Mouse (Mus musculus) midbrain, embryonic 12.5 days (tissue): ENCODE results near the gene Sf3a3. TPM values are rescaled to one million over a fixed set of nuclear protein-coding genes. Genes with fewer than 3 reads are reported as not detected.
A peak's percentile ranks its signal among the peaks of the same experiment; 100 is the strongest.

Experiments used
- ATAC-seq: fragments of 200-750 bp; cut with Nextera tagmentation; 2 replicates; pipeline ENCODE4 v1.8.0; 2017; ENCODE audit warnings: low read depth, moderate TSS enrichment, moderate library complexity; ENCODE audit not compliant: low FRiP score
- H3K27ac ChIP-seq: fragments of 300-500 bp; sonication (generic); replicated peaks from 2 replicates; pipeline ENCODE4 v1.5.1; 2016; ENCODE audit warnings: mild to moderate bottlenecking
- H3K27me3 ChIP-seq: fragments of 300-500 bp; sonication (generic); 2 replicates; pipeline ENCODE4 v1.6.1; 2016; ENCODE audit warnings: mild to moderate bottlenecking
- H3K36me3 ChIP-seq: fragments of 300-500 bp; sonication (generic); 2 replicates; pipeline ENCODE4 v1.6.1; 2016
- H3K4me1 ChIP-seq: fragments of 300-500 bp; sonication (generic); 2 replicates; pipeline ENCODE4 v1.6.1; 2016
- H3K4me2 ChIP-seq: fragments of 300-500 bp; sonication (generic); replicated peaks from 2 replicates; pipeline ENCODE4 v1.6.1; 2016; ENCODE audit warnings: mild to moderate bottlenecking, moderate library complexity
- H3K4me3 ChIP-seq: fragments of 300-500 bp; sonication (generic); 2 replicates; pipeline ENCODE4 v1.5.1; 2016; ENCODE audit warnings: mild to moderate bottlenecking
- H3K9ac ChIP-seq: fragments of 300-500 bp; sonication (generic); replicated peaks from 2 replicates; pipeline ENCODE4 v1.6.1; 2016; ENCODE audit warnings: mild to moderate bottlenecking, moderate library complexity
- H3K9me3 ChIP-seq: fragments of 300-500 bp; sonication (generic); 2 replicates; pipeline ENCODE4 v1.6.1; 2016; ENCODE audit warnings: mild to moderate bottlenecking
- WGBS: fragments of 180-500 bp; shearing (Covaris S2); methylation state at CpG from one replicate; pipeline ENCODE4 v1.1.7; 2016; 5-methylcytosine and 5-hydroxymethylcytosine counted together
- polyA plus RNA-seq: library from polyadenylated mRNA; unstranded; fragments of >200 nt; fragmentation: Nextera tagmentation; extraction: Ambion mirVana; gene quantifications from 2 replicates; pipeline ENCODE4 v1.2.1, GENCODE M21; 2016

Gene Sf3a3
- polyA plus RNA-seq, 1 experiment from 2014 or later: 195 TPM

DNA sequence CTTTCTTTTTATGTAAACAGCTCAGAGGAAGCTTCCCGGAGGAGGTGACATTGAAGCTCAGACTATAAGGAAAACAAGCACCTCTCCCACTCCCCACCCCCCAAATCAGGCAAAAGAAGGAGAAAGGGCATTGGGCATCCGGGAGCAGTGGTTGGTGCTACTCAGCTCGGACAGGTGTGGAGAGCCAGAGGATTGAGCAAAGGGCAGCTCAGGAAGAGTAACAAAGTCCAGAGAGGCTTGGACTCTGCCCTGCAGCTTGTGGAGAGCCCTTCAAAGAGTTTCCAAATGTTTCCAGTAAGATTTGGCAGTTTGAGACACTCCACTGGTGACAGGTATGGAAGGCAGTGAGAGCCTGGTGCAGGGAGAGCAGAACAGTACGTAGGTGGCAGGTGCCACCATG is 33.3 kb downstream of the Sf3a3 start:
- ATAC-seq: no peak
- peaks cover 16% of the 10 kb centered on the region for H3K4me1 ChIP-seq
- WGBS: 62% methylated on average over 4 of the region's 4 CpGs

DNA sequence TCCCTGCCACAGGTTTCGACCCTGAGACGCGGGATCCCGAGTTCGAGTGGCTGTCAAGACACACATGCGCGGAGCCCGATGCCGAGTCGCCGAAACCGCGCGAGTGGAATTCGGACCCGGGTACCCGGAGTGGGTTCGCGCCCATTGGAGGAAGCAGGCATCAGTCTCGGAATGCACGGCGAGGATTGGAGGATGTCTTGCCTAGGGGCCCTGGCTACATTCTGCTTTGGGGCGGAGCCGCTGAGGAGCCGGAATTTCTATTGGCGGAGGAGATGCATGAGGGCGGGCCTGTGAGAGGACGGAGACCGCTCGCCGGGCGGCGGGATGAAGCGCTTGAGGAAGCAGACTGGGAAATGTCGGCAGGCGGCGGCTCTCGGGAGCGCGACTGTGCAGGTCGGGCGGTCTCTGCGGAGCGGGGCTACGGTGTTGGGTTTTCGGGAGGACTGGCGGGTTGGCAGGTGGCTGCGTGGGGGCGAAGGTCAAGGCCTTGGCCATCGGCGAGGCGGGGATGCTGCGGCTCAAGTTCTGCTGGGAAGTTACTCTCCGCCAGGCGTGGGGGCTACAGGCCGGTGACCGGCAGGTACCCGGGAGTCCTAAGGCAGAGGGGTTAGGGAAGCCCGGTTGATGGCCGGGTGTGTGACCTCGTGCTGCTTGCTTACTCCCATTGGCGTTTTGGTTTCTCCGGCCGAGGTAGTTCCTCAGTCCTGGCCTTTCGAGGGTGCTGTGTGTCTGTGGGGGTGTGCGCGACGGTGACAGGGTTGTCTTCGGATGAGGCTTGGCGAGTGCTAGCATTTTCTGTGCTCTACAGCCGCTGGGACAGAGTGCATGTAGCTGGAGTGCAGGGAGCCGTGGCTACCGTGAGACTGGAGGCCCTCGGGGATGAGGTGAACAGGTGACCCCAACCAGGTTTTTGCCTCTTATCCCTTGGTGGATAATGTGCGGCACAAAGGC is 37.0 kb downstream of the Sf3a3 start:
- Histone ChIP-seq H3K36me3 (no peaks in the 10 kb centered on the region; the same call in 1 of the 2 replicates), H3K4me1 (peaks cover 16% of the 10 kb centered on the region), H3K9ac (peak overlapping the region; percentile 77), H3K27ac (no peak overlapping the region), H3K9me3 (no peaks in the 10 kb centered on the region), H3K27me3 (peaks cover 14% of the 10 kb centered on the region), H3K4me2 (peak overlapping the region; percentile 92), H3K4me3 (peak overlapping the region; percentile 74)
- peak; percentile 99 for ATAC-seq
- under 1% methylated on average over 75 of the region's 75 CpGs for WGBS

More for the DNA sequence above, 33.3 kb downstream of the Sf3a3 start:
- H3K27ac ChIP-seq: no peak overlapping the region
- no peaks in the 10 kb centered on the region for H3K9me3 ChIP-seq
- H3K4me3 ChIP-seq: no peak overlapping the region
- peaks cover 8% of the 10 kb centered on the region for H3K36me3 ChIP-seq
- no peak overlapping the region for H3K4me2 ChIP-seq
- H3K27me3 ChIP-seq: peaks cover 14% of the 10 kb centered on the region
- H3K9ac ChIP-seq: no peak overlapping the region

DNA sequence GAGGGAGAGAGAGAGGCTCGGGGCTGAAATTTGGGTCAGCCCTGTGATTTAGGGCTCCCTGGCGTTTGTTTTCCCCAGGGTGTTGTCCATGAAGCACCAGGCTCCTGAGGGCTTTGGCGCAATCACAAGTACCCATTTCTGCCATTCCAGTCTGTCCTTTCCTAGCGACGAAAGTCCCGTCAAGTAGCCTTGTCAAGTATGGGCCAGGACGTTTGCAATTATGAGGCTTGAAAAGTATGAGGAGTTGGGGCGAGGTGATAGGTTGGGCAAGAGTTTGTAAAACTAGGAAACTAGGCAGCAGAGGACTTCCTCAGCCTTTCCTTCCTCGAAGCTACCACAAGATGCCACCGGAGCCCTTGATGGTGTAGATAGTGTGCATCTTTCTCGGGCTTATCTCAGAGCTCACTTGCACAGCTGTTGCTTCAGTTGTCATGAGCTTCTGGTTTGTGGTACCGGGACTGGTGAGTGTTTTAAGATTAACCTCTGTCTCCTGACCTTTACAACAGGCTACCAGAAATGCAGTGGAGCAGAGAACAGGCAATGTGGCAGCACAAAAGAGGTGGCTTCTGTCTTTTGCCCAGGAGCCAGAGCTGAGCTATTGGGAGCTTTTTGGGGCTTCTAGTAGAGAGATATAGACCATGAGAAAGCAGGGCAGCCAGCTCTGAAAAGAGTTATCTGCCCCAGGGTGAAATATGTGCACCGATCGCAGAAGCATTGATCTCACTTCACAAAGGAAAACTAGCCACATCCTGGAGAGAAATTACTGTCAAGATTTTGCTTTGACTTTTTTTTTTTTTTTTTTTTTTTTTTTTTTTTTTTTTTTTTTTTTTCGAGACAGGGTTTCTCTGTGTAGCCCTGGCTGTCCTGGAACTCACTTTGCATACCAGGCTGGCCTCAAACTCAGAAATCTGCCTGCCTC is 38.0 kb downstream of the Sf3a3 start:
- peak overlapping the region; percentile 74 for H3K4me3 ChIP-seq
- 12% methylated on average over 15 of the region's 15 CpGs for WGBS
- H3K27ac ChIP-seq: no peak overlapping the region
- H3K9ac ChIP-seq: peak overlapping the region; percentile 77
- H3K4me1 ChIP-seq: peaks cover 16% of the 10 kb centered on the region
- no peaks in the 10 kb centered on the region for H3K9me3 ChIP-seq
- ATAC-seq: no peak
- no peaks in the 10 kb centered on the region; the same call in 1 of the 2 replicates for H3K36me3 ChIP-seq
- peak overlapping the region; percentile 92 for H3K4me2 ChIP-seq
- peaks cover 14% of the 10 kb centered on the region for H3K27me3 ChIP-seq

DNA sequence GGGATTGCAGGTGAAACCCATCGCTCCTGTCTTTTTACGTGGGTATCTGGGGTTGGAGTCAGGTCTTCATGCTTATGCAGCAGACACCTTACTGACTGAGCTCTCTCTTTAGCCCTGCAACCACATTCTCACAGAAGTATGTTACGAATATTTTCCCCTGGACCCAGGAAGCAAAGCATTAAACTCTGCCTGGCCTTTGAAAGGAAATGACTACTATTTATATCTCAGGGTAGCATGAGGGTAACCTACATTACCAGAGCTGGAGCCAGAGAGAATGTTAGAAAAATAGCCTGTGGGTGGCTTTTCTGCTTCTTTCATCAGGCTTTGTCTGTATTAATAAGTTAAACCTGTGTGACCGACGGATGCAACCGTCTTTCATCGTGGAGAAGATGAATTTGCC is 41.0 kb downstream of the Sf3a3 start:
- no peaks in the 10 kb centered on the region for H3K9me3 ChIP-seq
- WGBS: 76% methylated on average over 7 of the region's 7 CpGs
- H3K27ac ChIP-seq: no peak overlapping the region
- no peak for ATAC-seq
- no peak overlapping the region for H3K9ac ChIP-seq
- H3K36me3 ChIP-seq: 0 out of 2 replicates have a peak, but pooled peaks cover 6% of the 10 kb centered on the region
- peaks cover 14% of the 10 kb centered on the region for H3K4me1 ChIP-seq
- peaks cover 3% of the 10 kb centered on the region; the same call in 1 of the 2 replicates for H3K27me3 ChIP-seq
- H3K4me2 ChIP-seq: no peak overlapping the region
- no peak overlapping the region for H3K4me3 ChIP-seq

DNA sequence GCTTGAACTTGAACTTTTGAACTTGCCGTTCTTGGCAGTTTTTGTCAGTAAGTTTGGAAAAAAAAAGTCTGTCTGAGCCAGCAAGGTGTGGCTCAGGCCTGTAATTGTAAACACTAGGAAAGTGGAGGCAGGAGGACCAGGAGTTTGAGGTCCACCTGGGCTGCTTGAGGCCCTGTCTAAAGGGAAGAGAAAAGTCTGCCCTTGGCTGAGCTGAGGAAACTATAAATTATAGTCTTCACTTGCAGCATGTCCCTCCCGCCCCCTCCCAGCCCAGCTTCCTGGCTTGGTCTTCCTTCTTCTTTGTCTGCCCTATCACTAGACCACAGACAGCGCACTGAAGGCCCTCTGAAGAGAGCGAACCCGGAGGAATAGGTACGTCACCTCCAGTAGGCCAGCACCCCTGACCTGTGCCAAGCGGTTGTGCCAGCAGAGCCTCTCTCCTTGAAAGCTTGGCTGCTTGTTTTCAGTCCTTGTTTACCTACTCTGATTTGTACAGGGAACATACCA is 44.8 kb downstream of the Sf3a3 start:
- no peaks in the 10 kb centered on the region for H3K4me1 ChIP-seq
- 93% methylated on average over 7 of the region's 7 CpGs for WGBS
- no peaks in the 10 kb centered on the region for H3K9me3 ChIP-seq
- no peak overlapping the region for H3K4me3 ChIP-seq
- no peak overlapping the region for H3K4me2 ChIP-seq
- no peak overlapping the region for H3K9ac ChIP-seq
- H3K27ac ChIP-seq: no peak overlapping the region
- H3K27me3 ChIP-seq: no peaks in the 10 kb centered on the region
- 0 out of 2 replicates have a peak, but pooled peaks cover 6% of the 10 kb centered on the region for H3K36me3 ChIP-seq
- ATAC-seq: no peak

DNA sequence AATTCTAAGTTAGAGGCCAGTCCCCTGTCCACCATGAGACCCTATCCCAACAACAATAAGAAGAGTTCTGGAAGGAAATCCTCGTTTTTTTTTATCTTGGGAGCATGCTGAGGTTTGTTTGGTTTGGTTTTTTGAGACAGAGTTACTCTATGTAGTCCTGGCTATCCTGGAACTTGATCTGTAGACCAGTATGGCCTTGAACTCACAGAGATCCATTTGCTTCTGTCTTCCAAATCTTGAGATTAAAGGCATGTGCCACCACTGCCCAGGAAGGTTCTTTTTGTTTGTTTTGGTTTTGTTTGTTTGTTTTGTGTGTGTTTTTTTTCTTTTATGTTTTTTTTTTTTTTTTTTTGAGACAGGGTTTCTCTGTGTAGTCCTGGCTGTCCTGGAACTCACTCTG is 46.6 kb downstream of the Sf3a3 start:
- 61% methylated on average over 1 of the region's 1 CpGs for WGBS
- no peak overlapping the region for H3K9ac ChIP-seq

DNA sequence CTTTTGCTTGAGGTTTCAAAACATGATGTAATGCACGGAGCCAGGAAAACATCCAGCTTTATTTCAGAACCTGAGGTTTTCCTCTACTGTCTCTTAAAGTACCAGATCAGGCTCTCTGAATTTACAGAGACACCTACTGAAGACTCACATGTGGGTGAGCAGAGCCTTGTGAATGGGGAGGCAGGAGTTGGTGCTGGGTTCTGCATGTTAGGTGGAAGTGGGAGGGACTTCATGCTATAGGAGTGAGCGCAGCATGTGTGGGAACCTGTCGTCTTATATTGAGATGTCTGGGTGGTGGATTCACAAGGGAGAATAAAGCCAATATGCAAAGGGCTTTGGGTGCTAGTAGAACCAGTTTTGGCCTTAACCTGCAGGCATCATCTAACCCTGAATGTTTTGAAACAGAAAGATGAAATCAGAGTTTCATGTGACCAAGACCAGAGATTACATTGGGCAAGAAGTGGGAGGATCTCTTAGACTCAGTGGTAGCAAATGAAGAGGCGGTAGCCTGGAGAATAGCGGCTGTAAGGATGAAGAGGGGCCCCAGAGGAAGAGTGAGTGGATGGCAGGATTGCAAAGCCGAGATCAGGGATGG is 48.4 kb downstream of the Sf3a3 start:
- no peak overlapping the region for H3K27ac ChIP-seq
- H3K36me3 ChIP-seq: 0 out of 2 replicates have a peak, but pooled peaks cover 6% of the 10 kb centered on the region
- 90% methylated on average over 6 of the region's 6 CpGs for WGBS
- H3K9me3 ChIP-seq: no peaks in the 10 kb centered on the region
- no peak for ATAC-seq
- H3K4me2 ChIP-seq: no peak overlapping the region
- no peak overlapping the region for H3K9ac ChIP-seq
- no peaks in the 10 kb centered on the region for H3K27me3 ChIP-seq
- no peak overlapping the region for H3K4me3 ChIP-seq
- H3K4me1 ChIP-seq: no peaks in the 10 kb centered on the region

More for the DNA sequence above, 46.6 kb downstream of the Sf3a3 start:
- no peak for ATAC-seq
- Histone ChIP-seq H3K36me3 (0 out of 2 replicates have a peak, but pooled peaks cover 6% of the 10 kb centered on the region), H3K9me3 (no peaks in the 10 kb centered on the region), H3K27ac (no peak overlapping the region), H3K4me1 (no peaks in the 10 kb centered on the region), H3K4me3 (no peak overlapping the region), H3K27me3 (no peaks in the 10 kb centered on the region), H3K4me2 (no peak overlapping the region)

DNA sequence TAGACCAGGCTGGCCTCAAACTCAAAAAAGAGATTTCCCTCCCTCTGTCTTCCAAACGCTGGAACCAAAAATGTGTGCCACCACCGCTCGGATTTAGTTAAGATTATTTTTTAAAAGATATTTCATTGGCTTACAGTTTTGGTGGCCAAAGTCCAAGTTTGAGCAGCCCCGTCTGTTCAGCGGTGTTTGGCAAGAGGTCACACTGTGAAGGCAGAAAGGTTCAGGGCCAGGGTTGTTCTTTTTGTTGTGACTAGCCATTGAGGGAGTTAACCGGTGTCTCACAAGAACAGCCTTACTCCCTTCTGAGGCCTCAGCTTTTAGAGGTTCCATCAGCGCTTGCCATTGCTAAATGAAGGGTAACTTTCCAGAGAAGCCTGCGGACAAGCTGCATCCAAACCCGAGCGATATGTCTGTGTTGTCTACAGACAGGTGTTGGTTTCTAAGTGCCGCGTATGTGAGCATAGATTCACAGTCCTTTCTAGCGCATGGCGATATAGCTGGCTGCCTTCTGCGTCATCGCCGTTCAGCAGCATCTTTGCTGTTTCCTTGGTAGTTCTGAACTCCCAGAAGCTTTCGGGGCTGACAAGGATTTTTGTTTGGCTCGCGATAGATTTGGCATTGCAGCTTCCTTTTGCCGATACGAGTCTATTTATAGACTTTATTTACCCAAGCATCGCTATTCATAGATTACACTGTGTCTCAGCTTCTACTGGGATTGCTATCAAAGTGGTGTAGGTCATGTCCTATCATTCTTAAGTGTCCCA is 51.4 kb downstream of the Sf3a3 start:
- 93% methylated on average over 23 of the region's 23 CpGs for WGBS
- no peak overlapping the region for H3K9ac ChIP-seq

DNA sequence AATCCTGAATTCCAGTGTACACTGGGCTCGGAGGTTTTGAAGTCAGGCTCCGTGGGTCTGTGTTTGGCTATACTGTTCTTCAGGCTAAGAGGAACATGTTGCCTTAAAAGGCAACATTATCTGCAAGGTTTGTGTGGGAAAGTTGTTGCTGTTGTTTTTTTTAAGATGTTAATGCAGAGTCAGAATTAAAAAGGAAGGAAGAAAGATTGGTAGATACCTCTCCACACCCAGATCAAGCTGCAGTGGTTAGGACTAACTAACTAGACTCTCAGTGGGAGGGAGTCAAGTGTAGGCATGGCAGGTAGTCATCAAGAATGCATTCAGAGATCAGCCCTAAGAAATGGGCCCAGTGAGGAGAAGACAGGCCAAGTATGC is 52.0 kb downstream of the Sf3a3 start:
- Histone ChIP-seq H3K4me1 (no peaks in the 10 kb centered on the region), H3K36me3 (no peaks in the 10 kb centered on the region), H3K27me3 (no peaks in the 10 kb centered on the region), H3K9me3 (no peaks in the 10 kb centered on the region), H3K9ac (no peak overlapping the region), H3K27ac (no peak overlapping the region), H3K4me2 (no peak overlapping the region), H3K4me3 (no peak overlapping the region)
- ATAC-seq: no peak
- WGBS: 92% methylated on average over 2 of the region's 2 CpGs

More for the DNA sequence above, 51.4 kb downstream of the Sf3a3 start:
- Histone ChIP-seq H3K27ac (no peak overlapping the region), H3K9me3 (no peaks in the 10 kb centered on the region), H3K4me3 (no peak overlapping the region), H3K4me1 (no peaks in the 10 kb centered on the region), H3K27me3 (no peaks in the 10 kb centered on the region), H3K36me3 (no peaks in the 10 kb centered on the region), H3K4me2 (no peak overlapping the region)
- no peak for ATAC-seq

DNA sequence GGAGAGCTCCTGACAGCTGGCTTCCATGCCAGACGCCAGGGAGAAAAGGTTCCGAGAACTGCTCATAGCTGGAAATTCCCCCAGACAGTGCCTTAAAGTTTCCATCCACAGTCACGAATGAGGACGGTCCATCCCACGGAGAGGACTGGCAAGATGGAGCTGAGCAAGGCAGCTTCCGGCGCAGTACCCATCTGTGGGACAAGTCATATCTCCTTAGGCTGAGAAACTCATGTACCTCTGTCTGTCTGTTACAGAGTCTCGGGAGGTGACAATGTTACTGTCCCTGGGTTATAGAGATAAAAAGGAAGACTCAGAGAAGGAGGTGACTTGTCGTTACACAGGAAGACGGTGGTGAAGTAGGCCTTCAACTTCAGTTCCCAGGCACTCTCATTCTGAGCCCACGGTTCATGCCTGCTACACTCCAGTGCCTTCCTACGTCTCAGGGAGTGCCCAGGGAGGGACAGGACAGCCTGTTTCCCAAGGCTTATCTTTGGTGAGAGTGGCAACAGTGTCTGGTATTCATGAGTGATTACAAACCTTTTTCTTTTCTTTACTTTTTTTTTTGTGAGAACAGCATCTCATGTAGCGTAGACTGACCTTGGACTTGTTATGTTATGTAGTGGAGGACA is 54.5 kb downstream of the Sf3a3 start:
- no peak overlapping the region for H3K4me3 ChIP-seq
- H3K9ac ChIP-seq: no peak overlapping the region
- ATAC-seq: no peak
- H3K27me3 ChIP-seq: no peaks in the 10 kb centered on the region
- no peaks in the 10 kb centered on the region for H3K9me3 ChIP-seq
- no peaks in the 10 kb centered on the region for H3K4me1 ChIP-seq
- H3K4me2 ChIP-seq: no peak overlapping the region
- no peaks in the 10 kb centered on the region for H3K36me3 ChIP-seq
- WGBS: 86% methylated on average over 13 of the region's 13 CpGs
- no peak overlapping the region for H3K27ac ChIP-seq
